Mouse (Mus musculus) liver, adult 2 months (tissue): ENCODE measurements around the gene Apobec3.
"Not testable (repeated sequence)": the region's sequence is repeated elsewhere in the genome, so short reads cannot be mapped to it uniquely, and the experiment has no call there.

Experiments
- CTCF ChIP-seq: fragments of 200-500 bp; IDR thresholded peaks from 2 replicates; pipeline ENCODE4 v1.5.1; 2011; ENCODE audit warnings: low read depth, low read length, control low read depth
- POLR2A ChIP-seq: fragments of 200-500 bp; IDR thresholded peaks from 2 replicates; pipeline ENCODE4 v1.6.1; 2011; ENCODE audit warnings: low read length, control low read depth; ENCODE audit not compliant: insufficient read depth; ENCODE audit errors: extremely low read depth

- not testable (repeated sequence) for TF ChIP-seq CTCF, POLR2A
Observed at GRCm38 (mm10) chr15:79895221-79896079, 4.0 kb downstream of the Apobec3 start.
